Mouse (Mus musculus) 416B (cell line): ENCODE measurements around the gene Sell.

ENCODE experiments used
- DNase-seq: peaks from one replicate; pipeline ENCODE4 v3.0.0; 2011; ENCODE audit warnings: low read depth

Sell gene

DNA sequence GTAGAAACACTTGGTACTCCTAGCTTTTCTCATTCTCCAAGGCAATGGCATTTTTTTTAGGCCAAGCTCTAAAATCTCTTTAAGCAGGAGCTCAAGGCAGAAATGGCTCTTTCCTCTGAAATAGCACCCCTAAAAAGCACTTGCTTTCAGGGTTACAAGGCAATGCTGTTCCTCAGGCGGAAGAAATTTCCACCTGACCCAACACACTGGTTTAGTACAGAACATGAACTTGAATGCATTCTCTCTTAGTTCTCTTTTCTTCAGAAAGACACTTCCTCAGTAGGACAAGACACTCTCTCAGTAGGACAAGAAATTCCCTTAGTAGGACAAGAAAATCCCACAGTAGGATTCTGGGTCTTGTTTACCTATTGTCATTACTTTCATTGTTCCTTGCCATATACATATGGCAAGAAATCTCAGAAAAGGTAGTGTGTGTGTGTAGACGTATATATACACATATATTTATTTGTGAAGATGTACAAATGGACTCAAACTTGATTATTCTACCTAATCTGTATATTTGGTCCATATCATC lies 12.9 kb downstream of the Sell start:
- no peak for DNase-seq

- DNase-seq = no peak
These were observed 13.6 kb downstream of the Sell start for GRCm38 (mm10) chr1:164075416-164075815.

- no peak for DNase-seq
These were observed 14.7 kb downstream of the Sell start for GRCm38 (mm10) chr1:164076441-164076840.

DNA sequence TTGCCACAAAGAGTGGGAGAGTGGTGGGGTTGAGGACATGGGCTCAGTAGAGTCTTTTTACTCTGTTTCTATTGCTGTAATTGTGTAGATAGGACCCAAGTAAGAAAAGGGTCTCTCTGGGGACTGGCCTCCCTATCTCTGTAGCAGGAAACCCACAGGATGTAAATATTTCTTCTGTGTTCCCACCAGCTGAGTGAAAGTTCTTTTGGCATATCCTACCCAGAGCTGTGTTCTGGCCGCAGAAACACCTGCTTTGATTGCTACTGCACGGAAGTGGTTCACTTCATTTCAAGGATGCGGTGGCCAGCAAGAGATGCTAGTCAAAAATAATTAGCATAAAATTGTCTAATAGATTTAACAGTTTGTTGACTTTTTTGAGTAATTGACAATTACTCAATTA lies 15.2 kb downstream of the Sell start:
- DNase-seq = peak; percentile 66

DNA sequence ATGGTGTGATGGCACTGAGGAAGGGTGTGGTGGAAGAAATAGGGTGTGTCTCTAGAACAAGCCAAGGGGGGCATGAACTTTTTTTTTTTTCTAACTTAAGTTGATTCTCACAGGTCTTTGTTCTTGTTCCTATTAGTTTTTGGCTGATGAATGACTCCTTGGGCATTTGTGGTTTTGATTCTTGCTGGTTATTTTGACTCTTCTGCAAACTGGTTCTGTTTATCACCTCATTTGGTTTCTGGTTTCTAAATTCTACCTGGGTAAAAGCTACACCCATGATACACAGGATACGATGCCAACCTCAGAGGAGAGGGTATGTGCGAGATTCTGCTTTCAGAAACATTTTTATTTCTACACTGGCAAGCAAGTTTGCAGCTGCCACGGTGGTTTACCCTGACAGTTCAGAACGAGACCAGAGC lies 16.6 kb downstream of the Sell start:
- no peak for DNase-seq

DNA sequence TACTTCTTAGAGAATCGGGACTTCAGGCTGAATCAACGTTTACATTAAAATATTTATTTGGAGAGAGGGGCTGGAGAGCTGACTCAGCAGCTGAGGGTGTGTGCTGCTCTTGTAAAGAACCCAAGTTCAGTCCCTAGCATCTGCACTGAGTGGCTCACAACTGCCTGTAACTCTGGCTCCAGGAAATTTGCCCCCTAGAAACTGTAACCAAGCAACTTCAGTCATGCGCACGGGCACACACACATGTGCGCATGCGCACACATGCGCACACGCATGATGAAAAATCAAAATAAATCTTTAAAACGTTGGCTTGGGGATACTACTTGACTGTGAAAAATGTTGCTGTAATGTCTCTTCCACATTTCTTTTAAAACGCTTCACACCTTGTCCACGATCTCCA lies 17.3 kb downstream of the Sell start:
- DNase-seq = no peak

- peak; percentile 82 for DNase-seq
These were observed 21.3 kb downstream of the Sell start for GRCm38 (mm10) chr1:164083046-164083445.

DNA sequence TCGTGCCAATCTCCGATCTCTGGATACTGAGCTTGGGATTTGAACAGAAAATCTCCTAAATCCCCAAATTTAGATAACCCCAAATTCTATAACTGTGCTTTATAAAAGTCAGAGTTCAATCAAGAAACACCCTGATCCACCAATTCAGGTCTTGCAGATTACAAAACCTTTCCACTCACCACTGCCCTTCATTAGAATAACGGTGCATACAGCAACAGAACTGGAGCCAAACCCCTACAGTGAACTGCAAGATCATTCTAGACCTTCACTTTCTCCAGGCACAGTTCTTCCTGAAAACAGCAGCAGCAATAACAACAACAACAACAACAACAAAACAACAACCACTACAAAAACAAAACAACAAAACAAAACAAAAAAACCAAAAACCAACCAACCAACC lies 25.0 kb downstream of the Sell start:
- DNase-seq = peak; percentile 73

DNA sequence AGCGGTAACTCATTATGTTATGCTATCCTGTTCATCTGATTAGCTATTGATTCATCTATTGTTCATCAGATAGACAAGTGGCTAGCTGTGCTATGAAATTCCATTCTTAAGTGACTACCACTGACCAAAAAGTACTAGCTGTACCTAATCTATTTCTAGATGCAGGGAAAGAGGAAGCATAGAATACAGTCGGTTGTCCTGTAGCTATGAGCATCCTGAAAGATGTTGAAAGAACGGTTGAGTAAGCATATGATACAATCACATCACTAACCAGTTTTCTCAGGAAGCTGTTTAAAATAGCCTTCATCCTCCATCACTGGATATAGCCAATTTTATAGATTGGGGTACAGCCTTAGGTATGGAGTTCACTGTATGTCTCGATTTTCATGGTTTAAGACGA lies 26.1 kb downstream of the Sell start:
- DNase-seq = peak; percentile 81

GRCm38 (mm10) chr1:164096780-164097179 lies 35.0 kb downstream of the Sell start:
- no peak for DNase-seq

DNA sequence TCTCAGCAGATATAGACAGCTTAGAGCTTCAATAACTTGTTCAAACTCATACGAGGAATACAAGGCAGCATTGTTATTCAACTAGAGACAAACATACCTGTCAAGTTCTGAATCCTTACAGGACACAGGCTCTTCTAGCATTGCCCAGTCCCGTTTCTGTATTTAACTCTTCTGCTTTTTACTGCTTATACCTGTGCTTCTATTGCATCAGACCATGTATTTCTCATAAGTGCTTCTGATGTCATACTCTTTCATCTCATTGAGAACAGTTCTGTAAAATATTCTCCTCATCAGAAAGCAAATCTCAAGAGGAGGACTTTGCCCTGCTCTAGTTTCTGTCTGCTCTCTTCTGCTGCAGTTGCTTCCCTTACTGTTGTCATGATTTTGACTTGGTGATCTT lies 36.1 kb downstream of the Sell start:
- no peak for DNase-seq

DNA sequence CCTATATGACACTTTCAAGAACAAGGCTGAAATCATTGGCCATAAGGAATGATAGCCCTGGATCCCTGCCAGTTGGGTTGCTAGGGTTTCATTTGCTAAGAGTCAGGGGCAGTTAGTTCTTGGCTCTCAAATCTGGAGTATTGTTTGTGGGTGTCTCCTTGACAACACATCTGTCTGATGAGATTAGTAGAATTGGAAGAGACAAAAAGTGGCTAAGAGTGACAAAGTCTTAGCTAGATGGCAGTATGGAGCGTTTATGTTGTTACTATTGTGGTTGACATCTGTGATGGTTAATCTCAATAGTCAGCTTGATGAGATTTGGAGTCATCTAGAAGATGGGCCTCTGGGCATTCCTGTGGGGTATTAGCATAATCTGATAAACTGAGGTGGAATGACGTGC lies 36.6 kb downstream of the Sell start:
- no peak for DNase-seq

DNA sequence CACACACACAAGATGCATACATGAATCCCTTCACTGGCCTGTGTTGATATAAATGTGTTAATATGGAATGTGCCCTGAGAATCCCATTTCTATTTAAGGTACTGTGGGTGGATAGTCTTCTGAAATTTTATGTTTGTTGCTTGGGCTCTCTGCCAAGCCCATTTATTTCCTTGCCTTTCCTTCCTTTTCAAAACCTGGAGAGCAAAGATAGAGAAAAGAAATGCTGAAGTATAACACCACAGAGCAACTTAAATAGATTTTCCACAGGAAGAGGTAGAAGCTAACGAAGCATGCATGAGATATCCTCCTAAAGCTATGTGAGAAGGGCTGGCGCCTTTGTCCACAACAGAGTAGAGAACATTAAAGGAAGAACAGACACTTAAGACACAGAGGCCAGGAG lies 48.0 kb downstream of the Sell start:
- DNase-seq = peak; percentile 95

GRCm38 (mm10) chr1:164110591-164111329 lies 49.0 kb downstream of the Sell start:
- peak; percentile 53 for DNase-seq

GRCm38 (mm10) chr1:164114280-164114679 lies 52.5 kb downstream of the Sell start:
- DNase-seq = no peak

DNA sequence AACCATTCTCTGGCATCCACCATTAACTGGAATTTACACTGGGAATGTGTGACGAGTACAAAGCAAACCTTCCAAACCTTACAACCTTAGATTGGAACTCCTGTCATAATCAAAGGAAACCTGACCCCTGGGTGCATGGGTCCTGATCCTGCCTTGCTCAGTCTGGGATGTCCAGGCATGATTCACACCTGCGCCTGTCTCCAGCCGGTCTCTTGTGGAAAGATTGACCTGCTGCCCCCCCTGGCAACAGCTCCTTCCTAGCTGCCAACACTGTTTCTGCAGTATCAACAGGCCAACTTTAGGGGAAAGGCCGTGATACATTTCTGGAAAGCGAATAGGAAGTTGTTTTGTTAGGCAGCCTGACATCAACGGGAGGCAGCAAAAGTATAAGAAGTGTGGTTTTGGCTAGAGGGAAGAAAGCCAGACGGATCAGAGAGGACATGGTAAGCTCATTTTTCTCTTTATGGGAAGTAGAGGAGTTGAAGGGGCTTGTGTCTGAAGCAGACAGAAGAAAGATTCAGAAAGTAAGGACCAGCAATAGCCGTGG lies 53.2 kb downstream of the Sell start, which contains the start of gene Selp:
Selp (plus strand) TSS at position 318 of the 547 bp plus-strand sequence.
- no peak for DNase-seq

DNA sequence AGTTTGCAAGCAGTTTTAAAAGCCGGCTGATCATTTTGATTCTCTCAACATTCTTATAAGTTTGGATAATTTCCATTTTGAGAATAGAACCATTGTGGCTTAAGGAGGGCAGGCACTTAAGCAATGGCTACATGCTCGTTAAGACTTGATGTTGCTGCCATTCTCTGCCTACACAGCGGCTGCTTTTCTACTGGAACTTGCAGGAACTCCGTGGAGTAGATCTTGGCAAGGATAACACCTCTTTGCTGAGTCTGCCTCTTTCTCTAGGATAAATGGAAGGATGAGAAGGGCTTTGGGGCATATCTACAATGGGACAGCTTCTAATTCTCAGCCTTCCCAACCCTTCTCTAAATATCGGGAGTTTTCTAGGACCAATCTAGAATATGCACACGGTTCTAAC lies 53.9 kb downstream of the Sell start:
- no peak for DNase-seq

GRCm38 (mm10) chr1:164117869-164118268 lies 56.1 kb downstream of the Sell start:
- no peak for DNase-seq

- peak; percentile 73 for DNase-seq
These were observed 58.4 kb downstream of the Sell start for GRCm38 (mm10) chr1:164119892-164120776.

DNA sequence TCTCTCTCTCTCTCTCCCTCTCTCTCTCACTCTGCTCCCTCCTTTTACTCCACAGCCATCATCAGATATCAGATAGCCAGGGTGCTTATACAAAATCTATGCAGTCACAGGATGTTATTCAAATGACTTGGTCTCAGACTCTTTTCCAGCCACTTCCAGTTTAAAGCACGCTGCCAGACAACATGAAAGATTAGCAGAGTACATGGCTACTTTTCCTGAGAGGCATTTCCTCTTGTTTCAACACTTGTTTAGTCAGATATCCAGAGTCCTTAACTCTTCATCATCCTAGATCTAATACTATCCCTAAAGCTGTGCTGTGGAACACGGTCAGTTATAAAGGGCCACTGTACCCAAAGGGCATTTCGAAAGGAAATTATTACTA lies 59.0 kb downstream of the Sell start:
- peak; percentile 66 for DNase-seq

- peak; percentile 59 for DNase-seq
These were observed 62.1 kb downstream of the Sell start for GRCm38 (mm10) chr1:164123836-164124235.

GRCm38 (mm10) chr1:164130013-164130412 lies 68.2 kb downstream of the Sell start:
- DNase-seq = no peak

DNA sequence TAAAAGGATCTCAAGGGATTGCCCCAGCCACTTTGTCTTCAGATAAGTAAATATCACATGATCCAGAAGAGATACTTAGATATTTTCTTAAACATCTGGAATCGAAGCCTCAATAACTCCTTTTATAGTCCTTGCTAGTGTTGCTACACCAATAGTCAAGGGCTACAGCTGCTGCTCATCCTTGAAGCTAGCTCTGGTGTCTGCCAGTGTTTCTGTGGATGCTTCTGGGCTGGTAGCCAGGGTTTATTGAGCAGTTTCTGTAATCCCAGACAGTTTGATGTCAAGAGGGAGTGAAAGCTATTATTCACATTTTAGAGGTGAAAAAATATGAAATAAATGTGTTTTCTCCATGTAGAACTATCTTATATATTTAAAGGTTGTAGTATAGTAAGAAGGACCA lies 70.8 kb downstream of the Sell start:
- peak; percentile 41 for DNase-seq
